Comparison of ENCODE assay signal across 14 mouse cellular contexts in the genomic region with DNA sequence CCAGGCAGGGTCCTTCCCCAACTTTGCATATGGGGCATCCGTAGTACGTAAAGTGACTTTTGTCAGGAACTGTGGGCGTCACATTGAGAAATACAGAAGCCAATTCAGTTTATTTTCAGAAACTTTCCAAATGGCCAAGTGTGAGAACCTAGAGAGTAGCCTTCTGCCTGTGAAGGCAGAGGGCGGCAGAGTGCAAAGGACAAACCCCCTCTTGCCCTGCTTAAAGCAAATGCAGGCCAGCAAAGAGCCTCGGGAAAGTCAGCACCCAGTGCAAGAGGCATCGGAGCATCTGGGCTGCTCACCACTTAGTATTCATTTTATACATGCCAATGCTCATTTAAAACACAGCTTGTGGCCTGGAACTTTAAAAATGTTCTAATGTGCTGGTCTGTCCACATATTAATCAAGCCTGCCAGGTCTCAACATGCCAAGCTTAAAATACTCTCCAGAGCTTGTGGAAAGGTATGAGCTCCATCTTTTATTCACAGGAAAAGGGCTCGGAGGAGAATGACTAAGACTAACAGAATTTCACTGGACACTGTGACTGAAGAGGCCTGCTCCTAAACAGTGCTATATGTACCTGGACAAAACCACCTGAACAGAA. TPM values are rescaled to one million over a fixed set of nuclear protein-coding genes. Genes with fewer than 3 reads are reported as not detected.
DNase-seq lines count a peak whose midpoint lies in the region; ATAC-seq and TF ChIP-seq lines count a peak whose summit lies in the region.
"Had no signal": no experiment of that assay in that cellular context is flagged by ENCODE, and none has a peak within 500 bp of the region (broad histone marks: within the 10 kb centered on the region; RNA-seq: fewer than 3 reads in every experiment).

No protein-coding gene starts in this region.

- no peak overlapping the region for H3K27ac ChIP-seq in kidney, embryonic 14.5 days (ENCODE audit: low read depth, low read length)
- no peak overlapping the region for H3K27ac ChIP-seq in kidney, postnatal 0 days
- H3K27ac ChIP-seq in forebrain, embryonic 11.5 days (ENCODE audit: low read depth, low read length), result no peak overlapping the region
- H3K27ac ChIP-seq: heart, embryonic 15.5 days; hindbrain, postnatal 0 days; lung, embryonic 15.5 days had no signal

- DNase-seq in kidney, adult 11 months, result peak; percentile 56
- peak; percentile 41 for DNase-seq in 416B (ENCODE audit: low read depth)
- DNase-seq in Muller cell, postnatal 12 days (ENCODE audit: inconsistent ontology term), result peak; percentile 56
- DNase-seq in kidney, postnatal 0 days (ENCODE audit: low spot score), result no peak
- no peak for DNase-seq in forebrain, embryonic 11.5 days (ENCODE audit: low spot score)
- DNase-seq in urinary bladder, postnatal 25 days (ENCODE audit: low spot score), result no peak
- DNase-seq: gastrocnemius, postnatal 10 days; midbrain, embryonic 14.5 days; right cerebral cortex, postnatal 14 days had no signal

- ATAC-seq in kidney, embryonic 14.5 days (ENCODE audit: low FRiP score, low TSS enrichment), result no peak
- no peak for ATAC-seq in kidney, postnatal 0 days (replicated peaks; ENCODE audit: low FRiP score, low read depth)
- ATAC-seq in forebrain, embryonic 11.5 days (replicated peaks; ENCODE audit: low FRiP score), result no peak
- ATAC-seq: activated CD4-positive, CD25-positive, alpha-beta regulatory T cell, adult 4 months; hindbrain, postnatal 0 days had no signal

- H3K4me3 ChIP-seq in kidney, embryonic 14.5 days (ENCODE audit: low read length), result no peak overlapping the region
- H3K4me3 ChIP-seq in kidney, postnatal 0 days (replicated peaks; ENCODE audit: low read depth, low read length), result no peak overlapping the region
- no peak overlapping the region for H3K4me3 ChIP-seq in forebrain, embryonic 11.5 days (ENCODE audit: low read depth, low read length)
- H3K4me3 ChIP-seq: heart, embryonic 15.5 days; lung, embryonic 15.5 days had no signal

- no peaks in the 10 kb centered on the region for H3K27me3 ChIP-seq in kidney, embryonic 14.5 days (ENCODE audit: control insufficient read depth, insufficient read depth, low read length)
- H3K27me3 ChIP-seq in kidney, postnatal 0 days (ENCODE audit: insufficient read depth, low read length), result no peaks in the 10 kb centered on the region
- no peaks in the 10 kb centered on the region for H3K27me3 ChIP-seq in forebrain, embryonic 11.5 days (ENCODE audit: control insufficient read depth, insufficient read depth, low read length)
- H3K27me3 ChIP-seq: heart, embryonic 15.5 days; lung, embryonic 15.5 days had no signal

- H3K9ac ChIP-seq in kidney, embryonic 14.5 days (ENCODE audit: low read depth, low read length), result no peak overlapping the region
- no peak overlapping the region for H3K9ac ChIP-seq in kidney, postnatal 0 days (ENCODE audit: low read depth, low read length)
- no peak overlapping the region for H3K9ac ChIP-seq in forebrain, embryonic 11.5 days (ENCODE audit: low read length)
- H3K9ac ChIP-seq: heart, embryonic 15.5 days; lung, embryonic 15.5 days had no signal

- H3K4me2 ChIP-seq in kidney, embryonic 14.5 days (replicated peaks; ENCODE audit: low read depth, low read length), result no peak overlapping the region
- no peak overlapping the region for H3K4me2 ChIP-seq in kidney, postnatal 0 days (ENCODE audit: low read length)
- no peak overlapping the region for H3K4me2 ChIP-seq in forebrain, embryonic 11.5 days (ENCODE audit: low read depth, low read length, severe bottlenecking)
- H3K4me2 ChIP-seq: heart, embryonic 15.5 days; lung, embryonic 15.5 days had no signal

- peaks cover 13% of the 10 kb centered on the region for H3K4me1 ChIP-seq in kidney, embryonic 14.5 days (ENCODE audit: control insufficient read depth, insufficient read depth, low read length)
- peaks cover 19% of the 10 kb centered on the region; the same call in 1 of the 2 replicates for H3K4me1 ChIP-seq in kidney, postnatal 0 days (replicated peaks; ENCODE audit: insufficient read depth, low read length)
- no peaks in the 10 kb centered on the region for H3K4me1 ChIP-seq in forebrain, embryonic 11.5 days (replicated peaks; ENCODE audit: control insufficient read depth, insufficient read depth, low read length)

- 68% methylated on average over 7 of the region's 7 CpGs for WGBS in kidney, embryonic 14.5 days
- WGBS in kidney, postnatal 0 days, result 73% methylated on average over 7 of the region's 7 CpGs
- WGBS in forebrain, embryonic 11.5 days, result 82% methylated on average over 7 of the region's 7 CpGs

- H3K9me3 ChIP-seq in kidney, embryonic 14.5 days (ENCODE audit: control insufficient read depth, low read length), result no peaks in the 10 kb centered on the region
- H3K9me3 ChIP-seq in kidney, postnatal 0 days (replicated peaks; ENCODE audit: low read length), result no peaks in the 10 kb centered on the region
- H3K9me3 ChIP-seq in forebrain, embryonic 11.5 days (ENCODE audit: control insufficient read depth, low read length), result no peaks in the 10 kb centered on the region
- H3K9me3 ChIP-seq: heart, embryonic 15.5 days; lung, embryonic 15.5 days had no signal

- no peaks in the 10 kb centered on the region for H3K36me3 ChIP-seq in kidney, embryonic 14.5 days (ENCODE audit: control insufficient read depth, insufficient read depth, low read length)
- H3K36me3 ChIP-seq in kidney, postnatal 0 days (ENCODE audit: insufficient read depth, low read length), result no peaks in the 10 kb centered on the region
- H3K36me3 ChIP-seq in forebrain, embryonic 11.5 days (ENCODE audit: control insufficient read depth, insufficient read depth, low read length), result no peaks in the 10 kb centered on the region
- H3K36me3 ChIP-seq: heart, embryonic 15.5 days; lung, embryonic 15.5 days had no signal

- peak; percentile 49; the same call in 1 of the 2 replicates for TF ChIP-seq CTCF in kidney, postnatal 0 days (IDR thresholded peaks at IDR 0.05; ENCODE audit: low read depth)

RNA-seq across cellular contexts. Expression of a gene that starts 31.9 kb away (rescaled TPM):
- 23.1 and 28.2 TPM in 2 replicates for polyA plus RNA-seq in kidney, embryonic 14.5 days (2014; fragmentation: Nextera tagmentation; extraction: Ambion mirVana)
- 13.2 and 14.1 TPM in 2 replicates for polyA plus RNA-seq in kidney, postnatal 0 days (2015; fragmentation: Nextera tagmentation; extraction: Ambion mirVana)
- polyA plus RNA-seq in forebrain, embryonic 11.5 days (2014; fragmentation: Nextera tagmentation; extraction: Ambion mirVana), result 29.7 and 30.5 TPM in 2 replicates

Comparison
In these comparisons a context has a peak if more than half of its experiments do, and no peak if none do; other contexts are left out.
1. DNase-seq: peak in kidney, adult 11 months (single experiment), 416B (single experiment) and Muller cell, postnatal 12 days (single experiment); none in kidney, postnatal 0 days (single experiment), forebrain, embryonic 11.5 days (single experiment) and urinary bladder, postnatal 25 days (single experiment).